Comparison of ENCODE assay signal across 13 mouse cellular contexts in the genomic region with DNA sequence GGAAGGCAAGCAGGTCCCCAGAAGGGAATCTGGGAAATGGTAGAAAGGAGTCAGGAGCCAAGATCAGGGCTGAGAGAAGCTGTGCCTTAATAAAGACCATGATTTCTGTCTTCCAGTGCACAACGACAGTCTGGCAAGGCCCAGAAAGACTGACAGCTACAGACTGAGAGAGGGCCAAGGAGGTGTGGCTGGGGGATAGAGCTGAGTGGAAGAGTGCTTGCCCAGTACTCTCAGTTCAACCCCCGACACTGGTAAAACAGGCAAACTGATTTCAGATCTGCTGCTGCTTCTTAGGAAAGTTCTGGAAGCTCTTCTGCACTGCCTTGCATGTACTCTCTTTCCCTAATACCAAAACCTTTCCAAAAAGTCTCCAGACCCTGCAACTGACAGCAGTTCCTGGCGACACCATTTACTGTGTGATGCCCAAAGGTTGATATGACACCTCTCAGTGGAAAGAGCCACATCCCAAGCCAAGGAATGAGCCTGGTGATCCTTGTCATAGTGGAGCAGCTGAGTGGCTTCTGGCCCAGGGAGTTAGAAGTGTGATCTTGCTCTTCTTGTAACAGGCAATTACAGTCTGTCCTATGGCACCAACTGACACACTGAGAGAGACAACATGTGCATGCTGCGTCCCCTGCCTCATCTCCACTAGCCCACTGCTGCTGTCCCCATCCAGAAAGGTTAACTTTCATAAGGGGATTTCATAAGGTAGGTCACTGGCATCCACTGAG. TPM values are rescaled to one million over a fixed set of nuclear protein-coding genes. Genes with fewer than 3 reads are reported as not detected.
DNase-seq lines count a peak whose midpoint lies in the region; ATAC-seq and TF ChIP-seq lines count a peak whose summit lies in the region.
"Had no signal": no experiment of that assay in that cellular context is flagged by ENCODE, and none has a peak within 500 bp of the region (broad histone marks: within the 10 kb centered on the region; RNA-seq: fewer than 3 reads in every experiment).

No protein-coding gene starts in this region.

- no peak for TF ChIP-seq CTCF in layer of hippocampus, adult 2 months (conservative IDR thresholded peaks at IDR 0.05)

- H3K9me3 ChIP-seq in limb, embryonic 14.5 days (ENCODE audit: control insufficient read depth, low read length): no peaks in the 10 kb centered on the region
- H3K9me3 ChIP-seq: heart, embryonic 15.5 days; midbrain, embryonic 12.5 days had no signal

- H3K9ac ChIP-seq in limb, embryonic 14.5 days (ENCODE audit: low read depth, low read length, severe bottlenecking): no peak overlapping the region
- H3K9ac ChIP-seq: heart, embryonic 15.5 days; liver, embryonic 14.5 days; midbrain, embryonic 12.5 days had no signal

- no peak for TF ChIP-seq POLR2A in limb, embryonic 14.5 days (IDR thresholded peaks at IDR 0.05; ENCODE audit: borderline replicate concordance, extremely low read depth, insufficient read depth, insufficient read length)

- H3K4me3 ChIP-seq in layer of hippocampus, adult 2 months: no peak overlapping the region
- no peak overlapping the region for H3K4me3 ChIP-seq in brown adipose tissue, adult 24 weeks (ENCODE audit: insufficient read depth, low read depth, low read length)
- no peak overlapping the region for H3K4me3 ChIP-seq in limb, embryonic 14.5 days (replicated peaks; ENCODE audit: low read length)
- H3K4me3 ChIP-seq: heart, embryonic 15.5 days; midbrain, embryonic 12.5 days had no signal

- H3K36me3 ChIP-seq in limb, embryonic 14.5 days (ENCODE audit: control insufficient read depth, insufficient read depth, low read length): no peaks in the 10 kb centered on the region
- H3K36me3 ChIP-seq: heart, embryonic 15.5 days; midbrain, embryonic 12.5 days had no signal

- peak overlapping the region; percentile 78 for H3K27ac ChIP-seq in layer of hippocampus, adult 2 months
- peak overlapping the region; percentile 59 for H3K27ac ChIP-seq in brown adipose tissue, adult 24 weeks (replicated peaks; ENCODE audit: low read depth, low read length)
- H3K27ac ChIP-seq in limb, embryonic 14.5 days (replicated peaks; ENCODE audit: low read depth, low read length): 0 out of 2 replicates have a peak overlapping the region, but pooled peaks have one; percentile 11
- H3K27ac ChIP-seq: heart, embryonic 15.5 days; liver, embryonic 14.5 days; midbrain, embryonic 12.5 days had no signal

- no peak for ATAC-seq in limb, embryonic 14.5 days (ENCODE audit: low FRiP score, low read depth)

- H3K4me1 ChIP-seq in brown adipose tissue, adult 24 weeks (ENCODE audit: control insufficient read depth, insufficient read depth, insufficient read length, low read length): peaks cover 23% of the 10 kb centered on the region
- peaks cover 34% of the 10 kb centered on the region for H3K4me1 ChIP-seq in limb, embryonic 14.5 days (ENCODE audit: control insufficient read depth, insufficient read depth, low read length)
- H3K4me1 ChIP-seq: heart, embryonic 15.5 days had no signal

- WGBS in limb, embryonic 14.5 days: 60% methylated on average over 4 of the region's 4 CpGs

- H3K4me2 ChIP-seq in limb, embryonic 14.5 days (replicated peaks; ENCODE audit: low read depth, low read length, severe bottlenecking): no peak overlapping the region
- H3K4me2 ChIP-seq: heart, embryonic 15.5 days; midbrain, embryonic 12.5 days had no signal

- no peaks in the 10 kb centered on the region for H3K27me3 ChIP-seq in limb, embryonic 14.5 days (ENCODE audit: control insufficient read depth, insufficient read depth, low read length)
- H3K27me3 ChIP-seq: heart, embryonic 15.5 days; midbrain, embryonic 12.5 days had no signal

- peak; percentile 53 for DNase-seq in gastrocnemius, adult 18-20 months (ENCODE audit: low spot score)
- no peak for DNase-seq in gastrocnemius, postnatal 4 days (ENCODE audit: low spot score in 2 of 2)
- no peak for DNase-seq in layer of hippocampus, adult 2 months (ENCODE audit: low spot score in 2 of 2)
- no peak for DNase-seq in layer of hippocampus, adult 9-11 months
- DNase-seq in limb, embryonic 14.5 days (ENCODE audit: low spot score): no peak
- DNase-seq in c-Kit-positive CD71-positive TER-119-positive erythroid progenitor cells, embryonic 14.5 days (ENCODE audit: low spot score): no peak
- DNase-seq in embryo, embryonic 9.5 days (ENCODE audit: extremely low spot score): no peak
- DNase-seq: cerebellum, adult 11 months; kidney, adult 2 months had no signal

RNA-seq across cellular contexts. Expression of gene Diexf, which starts 43.8 kb away (rescaled TPM):
- total RNA-seq in gastrocnemius, adult 18-20 months (2021): 1 to 10 TPM; 6.5 to 6.7 TPM
- 10 to 100 TPM; 16.6 to 18.1 TPM for total RNA-seq in gastrocnemius, postnatal 4 days (2021)
- 10 to 100 TPM; 22.9 to 24.8 TPM for total RNA-seq in layer of hippocampus, adult 2 months (2021)
- 7.8 and 10.9 TPM in 2 replicates for polyA plus RNA-seq in brown adipose tissue, adult 24 weeks (2012; ENCODE audit: insufficient read depth, insufficient read length, missing spikeins)
- polyA plus RNA-seq in limb, embryonic 14.5 days (2012; rRNA removed): 33.4 and 43.6 TPM in 2 replicates
- polyA plus RNA-seq in limb, embryonic 14.5 days (2014; fragmentation: Nextera tagmentation; extraction: Ambion mirVana): 8.9 and 10.6 TPM in 2 replicates

RNA-seq across cellular contexts. Expression of gene Syt14, which starts 50.7 kb away (rescaled TPM):
- under 1 TPM; 0.16 to 0.24 TPM for total RNA-seq in gastrocnemius, adult 18-20 months (2021)
- total RNA-seq in gastrocnemius, postnatal 4 days (2021): 1 to 10 TPM; 1.4 to 1.5 TPM
- total RNA-seq in layer of hippocampus, adult 2 months (2021): 10 to 100 TPM; 26.6 to 31.1 TPM
- polyA plus RNA-seq in brown adipose tissue, adult 24 weeks (2012; ENCODE audit: insufficient read depth, insufficient read length, missing spikeins): 0.87 and 1.0 TPM in 2 replicates
- 2.0 and 2.2 TPM in 2 replicates for polyA plus RNA-seq in limb, embryonic 14.5 days (2012; rRNA removed)
- polyA plus RNA-seq in limb, embryonic 14.5 days (2014; fragmentation: Nextera tagmentation; extraction: Ambion mirVana): 2.9 TPM in 2 replicates

Comparison
In these comparisons a context has a peak if more than half of its experiments do, and no peak if none do; other contexts are left out.
1. H3K27ac ChIP-seq: peak in every context shown above with its lines; median percentile 78 in layer of hippocampus, adult 2 months; 59 in brown adipose tissue, adult 24 weeks; 11 in limb, embryonic 14.5 days.
2. RNA of gene Syt14, which starts 50.7 kb away (total RNA-seq): 26.6 to 31.1 TPM in layer of hippocampus, adult 2 months; 1.4 to 1.5 TPM in gastrocnemius, postnatal 4 days and 0.16 to 0.24 TPM in gastrocnemius, adult 18-20 months; every median in the first group is over 10 times any median in the second.